Mouse (Mus musculus): ENCODE results near the gene Tpt1. TPM values are rescaled to one million over a fixed set of nuclear protein-coding genes. Genes with fewer than 3 reads are reported as not detected.

Gene Tpt1
- polyA plus RNA-seq (2014; fragmentation: Nextera tagmentation; extraction: Ambion mirVana) = 1,151 and 1,339 TPM in 2 replicates

DNA sequence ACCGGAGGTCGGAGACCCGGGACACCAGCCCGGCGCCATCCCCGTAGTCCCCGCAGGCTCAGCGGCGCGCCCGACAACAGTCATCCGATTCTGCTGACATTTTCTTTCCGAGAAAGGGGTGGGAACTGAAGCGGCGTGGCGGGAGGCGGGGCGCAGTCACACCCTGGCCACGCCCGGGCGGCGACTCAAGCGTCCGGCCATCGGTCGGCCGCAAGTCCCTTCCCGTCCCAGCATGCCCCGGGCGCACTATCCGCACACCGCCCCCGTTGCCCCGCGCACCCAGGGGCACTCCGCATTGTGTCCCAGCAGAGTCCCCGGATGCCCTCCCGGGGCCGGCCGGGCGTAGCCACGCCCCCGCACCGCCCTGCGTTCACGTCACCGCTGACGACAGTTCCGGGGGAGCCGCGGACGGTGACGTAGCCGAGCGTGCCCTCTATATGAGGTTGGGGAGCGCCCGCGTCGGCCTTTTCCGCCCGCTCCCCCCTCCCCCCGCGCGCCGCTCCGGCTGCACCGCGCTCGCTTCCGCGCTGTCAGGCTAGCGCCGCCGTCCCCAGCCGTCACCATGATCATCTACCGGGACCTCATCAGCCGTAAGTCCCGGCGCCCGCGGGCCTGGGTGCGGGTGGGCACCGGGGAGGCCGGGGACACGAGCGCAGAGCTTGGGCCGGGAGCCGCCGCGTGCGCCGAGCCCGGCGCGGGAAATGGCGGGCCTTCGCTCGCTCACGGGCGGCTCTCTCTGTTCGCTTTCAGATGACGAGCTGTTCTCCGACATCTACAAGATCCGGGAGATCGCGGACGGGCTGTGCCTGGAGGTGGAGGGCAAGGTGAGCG lies at the start of gene Tpt1:
Tpt1 (plus strand) TSS at position 227 of the 831 bp plus-strand sequence.
- WGBS = under 1% methylated on average over 86 of the region's 108 CpGs
- ATAC-seq (ENCODE audit: low FRiP score, low TSS enrichment) = peak; percentile 98
- peaks cover 38% of the 10 kb centered on the region for H3K36me3 ChIP-seq (ENCODE audit: control insufficient read depth, insufficient read depth, low read length)
- H3K27me3 ChIP-seq (ENCODE audit: control insufficient read depth, insufficient read depth, low read length) = no peaks in the 10 kb centered on the region
- H3K4me1 ChIP-seq (ENCODE audit: control insufficient read depth, insufficient read depth, low read length) = peaks cover 11% of the 10 kb centered on the region; the same call in 1 of the 2 replicates
- H3K4me3 ChIP-seq (ENCODE audit: low read length) = peak within 1 kb of the TSS; percentile 88
- H3K4me2 ChIP-seq (replicated peaks; ENCODE audit: low read depth, low read length) = peak within 1 kb of the TSS; percentile 81
- H3K9me3 ChIP-seq (ENCODE audit: control insufficient read depth, low read length) = no peaks in the 10 kb centered on the region
- H3K27ac ChIP-seq (ENCODE audit: low read depth, low read length) = peak within 1 kb of the TSS; percentile 98
- H3K9ac ChIP-seq (ENCODE audit: low read depth, low read length) = peak within 1 kb of the TSS; percentile 96

DNA sequence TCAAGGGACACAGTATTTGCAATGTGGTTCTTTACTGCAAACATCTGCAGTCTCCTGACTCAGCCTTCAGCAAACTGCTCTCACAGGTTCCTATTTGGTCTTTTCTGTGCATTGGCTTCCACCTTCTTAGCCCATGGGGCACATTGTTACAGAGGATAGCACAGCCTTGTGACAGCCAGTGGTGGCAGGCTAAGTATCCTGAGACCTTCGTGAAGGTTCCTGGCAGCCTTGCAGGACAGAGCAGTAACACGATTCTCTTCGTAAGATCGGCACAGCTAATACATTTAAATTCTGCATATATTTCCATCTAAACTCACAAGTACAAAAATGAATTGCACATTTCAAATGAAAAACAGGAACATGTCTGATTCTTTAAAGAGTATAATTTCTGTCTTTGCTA lies 49.0 kb upstream of the Tpt1 start:
- no peaks in the 10 kb centered on the region for H3K4me1 ChIP-seq (ENCODE audit: control insufficient read depth, insufficient read depth, low read length)
- no peaks in the 10 kb centered on the region for H3K27me3 ChIP-seq (ENCODE audit: control insufficient read depth, insufficient read depth, low read length)
- no peaks in the 10 kb centered on the region for H3K36me3 ChIP-seq (ENCODE audit: control insufficient read depth, insufficient read depth, low read length)
- no peak overlapping the region for H3K4me3 ChIP-seq (ENCODE audit: low read length)
- no peak overlapping the region for H3K9ac ChIP-seq (ENCODE audit: low read depth, low read length)
- WGBS = 84% methylated on average over 4 of the region's 4 CpGs
- no peaks in the 10 kb centered on the region for H3K9me3 ChIP-seq (ENCODE audit: control insufficient read depth, low read length)
- no peak for ATAC-seq (ENCODE audit: low FRiP score, low TSS enrichment)
- no peak overlapping the region for H3K27ac ChIP-seq (ENCODE audit: low read depth, low read length)
- no peak overlapping the region for H3K4me2 ChIP-seq (replicated peaks; ENCODE audit: low read depth, low read length)

DNA sequence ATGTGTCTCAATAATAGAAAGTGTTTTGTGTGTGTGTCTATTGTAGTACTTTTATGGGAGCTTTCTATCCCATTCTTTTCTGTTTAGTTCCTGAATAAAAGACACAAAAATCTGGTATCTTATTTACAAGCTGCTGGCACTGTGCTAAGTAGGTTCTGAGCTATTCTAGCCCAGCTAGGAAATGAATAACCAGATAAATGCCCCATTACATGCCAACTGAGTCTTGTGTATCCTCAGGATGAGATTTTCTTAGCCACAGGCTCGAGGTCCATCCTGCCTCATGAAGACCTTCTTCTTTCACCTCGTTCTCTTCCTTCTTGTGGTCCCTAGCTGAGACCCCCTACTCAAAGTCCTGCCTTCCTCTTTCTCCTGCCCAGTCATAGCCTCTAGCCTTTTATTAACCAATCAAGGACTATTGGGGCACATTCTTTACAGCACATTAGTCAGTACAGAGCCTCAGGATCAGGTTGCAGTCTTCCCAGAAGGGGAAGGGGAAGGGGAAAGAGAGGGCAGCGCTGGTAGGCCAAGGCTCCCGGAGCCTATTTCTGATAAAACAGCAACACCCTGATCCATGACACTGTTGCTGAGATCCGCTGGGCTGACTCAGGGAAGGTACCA lies 47.0 kb upstream of the Tpt1 start:
- Histone ChIP-seq H3K36me3 (ENCODE audit: control insufficient read depth, insufficient read depth, low read length) (no peaks in the 10 kb centered on the region), H3K9ac (ENCODE audit: low read depth, low read length) (no peak overlapping the region), H3K27ac (ENCODE audit: low read depth, low read length) (no peak overlapping the region), H3K9me3 (ENCODE audit: control insufficient read depth, low read length) (no peaks in the 10 kb centered on the region), H3K4me1 (ENCODE audit: control insufficient read depth, insufficient read depth, low read length) (no peaks in the 10 kb centered on the region), H3K27me3 (ENCODE audit: control insufficient read depth, insufficient read depth, low read length) (no peaks in the 10 kb centered on the region), H3K4me2 (replicated peaks; ENCODE audit: low read depth, low read length) (no peak overlapping the region), H3K4me3 (ENCODE audit: low read length) (no peak overlapping the region)
- ATAC-seq (ENCODE audit: low FRiP score, low TSS enrichment) = 0 out of 2 replicates have a peak, but pooled peaks have one; percentile 66
- 26% methylated on average over 5 of the region's 5 CpGs for WGBS

DNA sequence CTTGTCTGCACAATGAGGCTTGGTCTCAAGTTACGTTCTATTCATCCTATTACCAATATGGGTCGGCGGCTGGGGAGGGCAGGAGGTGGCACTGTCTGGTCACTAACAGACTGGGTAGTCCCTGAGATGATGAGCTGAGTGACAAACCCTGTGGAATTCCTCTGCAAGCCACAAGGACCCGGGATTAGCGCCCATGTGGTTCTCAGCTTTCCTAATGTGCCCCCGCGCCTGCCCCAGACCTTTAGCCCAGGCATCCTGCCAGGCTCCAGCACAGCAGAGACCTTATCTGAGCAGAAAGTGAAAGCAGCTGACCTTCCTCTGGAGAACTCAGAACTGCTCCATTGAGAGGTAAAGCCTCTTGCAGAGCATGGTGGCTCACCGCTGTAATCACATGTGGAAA lies 37.1 kb upstream of the Tpt1 start:
- Histone ChIP-seq H3K9ac (ENCODE audit: low read depth, low read length) (no peak overlapping the region), H3K36me3 (ENCODE audit: control insufficient read depth, insufficient read depth, low read length) (no peaks in the 10 kb centered on the region), H3K4me2 (replicated peaks; ENCODE audit: low read depth, low read length) (no peak overlapping the region), H3K9me3 (ENCODE audit: control insufficient read depth, low read length) (no peaks in the 10 kb centered on the region), H3K4me3 (ENCODE audit: low read length) (no peak overlapping the region), H3K27ac (ENCODE audit: low read depth, low read length) (no peak overlapping the region), H3K4me1 (ENCODE audit: control insufficient read depth, insufficient read depth, low read length) (no peaks in the 10 kb centered on the region), H3K27me3 (ENCODE audit: control insufficient read depth, insufficient read depth, low read length) (no peaks in the 10 kb centered on the region)
- 65% methylated on average over 8 of the region's 8 CpGs for WGBS
- no peak for ATAC-seq (ENCODE audit: low FRiP score, low TSS enrichment)

DNA sequence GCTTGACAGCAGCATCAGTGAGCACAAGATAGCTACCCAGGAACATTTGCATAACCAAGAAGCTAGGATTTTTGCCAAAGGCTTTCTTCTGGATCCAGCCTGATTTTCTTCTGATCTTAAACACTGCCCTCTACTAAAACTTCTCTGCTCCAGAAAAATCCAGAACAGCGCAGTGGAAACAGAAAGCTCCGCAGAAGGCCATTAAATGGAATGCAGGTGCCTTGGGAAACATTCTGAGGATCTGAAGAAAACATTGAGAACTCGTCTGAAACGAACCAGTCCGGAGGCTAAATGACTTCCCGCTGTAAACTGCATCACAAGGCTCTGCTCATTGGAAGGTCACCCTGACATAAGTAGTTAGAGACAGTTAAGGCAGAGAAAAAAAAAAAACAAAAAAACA lies 35.0 kb upstream of the Tpt1 start:
- Histone ChIP-seq H3K4me2 (replicated peaks; ENCODE audit: low read depth, low read length) (no peak overlapping the region), H3K4me1 (ENCODE audit: control insufficient read depth, insufficient read depth, low read length) (no peaks in the 10 kb centered on the region), H3K9me3 (ENCODE audit: control insufficient read depth, low read length) (no peaks in the 10 kb centered on the region), H3K27ac (ENCODE audit: low read depth, low read length) (no peak overlapping the region), H3K36me3 (ENCODE audit: control insufficient read depth, insufficient read depth, low read length) (no peaks in the 10 kb centered on the region), H3K4me3 (ENCODE audit: low read length) (no peak overlapping the region), H3K27me3 (ENCODE audit: control insufficient read depth, insufficient read depth, low read length) (no peaks in the 10 kb centered on the region), H3K9ac (ENCODE audit: low read depth, low read length) (no peak overlapping the region)
- no peak for ATAC-seq (ENCODE audit: low FRiP score, low TSS enrichment)
- WGBS = 73% methylated on average over 6 of the region's 6 CpGs

DNA sequence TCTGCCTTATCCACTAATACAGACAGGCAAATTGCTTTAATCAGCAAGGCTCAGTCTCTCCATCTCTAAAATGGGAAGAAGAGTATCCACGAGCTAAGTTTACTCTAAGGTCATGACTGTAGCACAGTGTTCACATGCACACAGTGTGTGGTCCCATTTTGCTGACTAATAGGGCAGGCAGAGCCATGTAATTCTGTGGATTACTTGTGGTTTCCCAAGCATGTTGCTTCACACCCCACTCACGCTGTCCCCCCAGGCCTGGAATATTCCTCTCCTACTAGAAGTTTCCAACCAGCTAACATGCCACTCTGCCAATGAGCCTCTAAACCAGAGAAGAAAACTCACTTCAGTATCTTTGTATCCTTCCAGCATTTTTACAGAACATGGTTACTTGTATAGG lies 26.4 kb upstream of the Tpt1 start:
- no peak for ATAC-seq (ENCODE audit: low FRiP score, low TSS enrichment)
- Histone ChIP-seq H3K4me3 (ENCODE audit: low read length) (no peak overlapping the region), H3K36me3 (ENCODE audit: control insufficient read depth, insufficient read depth, low read length) (no peaks in the 10 kb centered on the region), H3K4me1 (ENCODE audit: control insufficient read depth, insufficient read depth, low read length) (no peaks in the 10 kb centered on the region), H3K9ac (ENCODE audit: low read depth, low read length) (no peak overlapping the region), H3K27ac (ENCODE audit: low read depth, low read length) (no peak overlapping the region), H3K27me3 (ENCODE audit: control insufficient read depth, insufficient read depth, low read length) (no peaks in the 10 kb centered on the region), H3K4me2 (replicated peaks; ENCODE audit: low read depth, low read length) (no peak overlapping the region), H3K9me3 (ENCODE audit: control insufficient read depth, low read length) (no peaks in the 10 kb centered on the region)
- 87% methylated on average over 2 of the region's 2 CpGs for WGBS

DNA sequence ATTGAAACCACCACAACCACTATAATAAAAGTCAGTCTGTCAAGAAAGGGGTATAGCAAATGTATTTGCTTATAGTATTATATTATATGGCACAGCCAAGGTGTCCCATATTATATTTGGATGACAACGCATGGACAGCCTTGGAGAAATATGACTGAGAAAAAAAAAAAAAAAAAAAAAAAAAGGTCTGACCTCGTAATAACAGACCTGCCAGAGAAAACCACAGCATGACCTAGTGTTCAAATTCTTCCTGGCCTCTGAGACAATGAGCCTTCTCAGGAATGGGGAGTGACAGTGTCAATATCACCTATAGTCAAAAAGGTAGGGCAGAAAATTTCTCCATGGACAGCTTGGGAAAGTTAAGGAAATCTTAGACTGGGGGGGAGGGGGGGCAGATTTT lies 25.6 kb upstream of the Tpt1 start:
- Histone ChIP-seq H3K27me3 (ENCODE audit: control insufficient read depth, insufficient read depth, low read length) (no peaks in the 10 kb centered on the region), H3K4me2 (replicated peaks; ENCODE audit: low read depth, low read length) (no peak overlapping the region), H3K9ac (ENCODE audit: low read depth, low read length) (no peak overlapping the region), H3K27ac (ENCODE audit: low read depth, low read length) (no peak overlapping the region), H3K4me1 (ENCODE audit: control insufficient read depth, insufficient read depth, low read length) (no peaks in the 10 kb centered on the region), H3K4me3 (ENCODE audit: low read length) (no peak overlapping the region), H3K9me3 (ENCODE audit: control insufficient read depth, low read length) (no peaks in the 10 kb centered on the region), H3K36me3 (ENCODE audit: control insufficient read depth, insufficient read depth, low read length) (no peaks in the 10 kb centered on the region)
- ATAC-seq (ENCODE audit: low FRiP score, low TSS enrichment) = no peak
- 80% methylated on average over 2 of the region's 2 CpGs for WGBS

DNA sequence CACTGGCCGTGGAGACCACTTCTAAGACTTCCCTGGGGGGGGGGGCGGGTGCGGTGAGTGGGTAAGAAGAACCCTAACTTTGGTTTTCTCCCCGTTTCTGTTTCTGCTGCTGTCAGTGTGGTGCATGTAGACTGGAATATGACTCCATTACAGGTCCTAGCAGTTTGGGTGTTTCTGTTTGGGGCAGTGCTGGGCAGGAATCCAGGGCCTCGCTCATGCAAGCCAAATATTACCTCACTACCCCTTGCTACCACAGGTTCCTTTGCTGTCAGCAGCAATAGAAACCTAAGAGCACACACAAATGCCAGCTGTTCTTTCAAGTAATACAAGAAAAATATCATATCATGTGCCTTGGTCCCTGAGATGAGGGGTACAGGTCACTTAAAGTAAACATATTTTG lies 24.9 kb upstream of the Tpt1 start:
- H3K27me3 ChIP-seq (ENCODE audit: control insufficient read depth, insufficient read depth, low read length) = no peaks in the 10 kb centered on the region
- H3K4me1 ChIP-seq (ENCODE audit: control insufficient read depth, insufficient read depth, low read length) = no peaks in the 10 kb centered on the region
- H3K4me2 ChIP-seq (replicated peaks; ENCODE audit: low read depth, low read length) = no peak overlapping the region
- H3K4me3 ChIP-seq (ENCODE audit: low read length) = no peak overlapping the region
- no peaks in the 10 kb centered on the region for H3K36me3 ChIP-seq (ENCODE audit: control insufficient read depth, insufficient read depth, low read length)
- 78% methylated on average over 5 of the region's 5 CpGs for WGBS
- no peak for ATAC-seq (ENCODE audit: low FRiP score, low TSS enrichment)
- H3K27ac ChIP-seq (ENCODE audit: low read depth, low read length) = no peak overlapping the region
- H3K9ac ChIP-seq (ENCODE audit: low read depth, low read length) = no peak overlapping the region
- H3K9me3 ChIP-seq (ENCODE audit: control insufficient read depth, low read length) = no peaks in the 10 kb centered on the region

DNA sequence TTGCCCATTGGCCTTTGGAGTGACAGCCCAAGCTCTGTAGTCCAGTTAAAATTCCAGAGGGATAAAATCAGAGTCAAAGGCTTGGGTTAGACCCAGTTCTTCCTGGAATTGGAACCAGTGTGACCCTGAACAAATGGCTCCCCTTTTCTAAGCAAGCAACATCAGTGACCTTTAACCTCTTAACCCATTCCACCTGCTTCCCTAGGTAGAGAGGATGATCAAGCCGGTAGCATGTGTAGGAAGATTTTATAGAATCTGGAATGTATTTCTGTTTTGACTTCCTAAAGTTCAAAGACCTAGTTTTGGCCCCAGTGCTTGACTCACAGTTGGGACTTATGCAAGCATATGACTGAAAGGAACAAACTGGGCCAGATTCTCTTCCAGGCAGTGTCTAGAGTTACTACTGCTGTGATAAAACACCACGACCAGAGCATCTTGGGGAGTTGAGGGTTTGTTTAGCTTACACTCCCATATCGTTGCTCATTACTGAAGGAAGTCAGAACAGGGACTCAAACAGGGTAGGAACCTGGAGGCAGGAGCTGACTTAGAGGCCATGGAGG lies 18.0 kb upstream of the Tpt1 start:
- ATAC-seq (ENCODE audit: low FRiP score, low TSS enrichment) = no peak
- 38% methylated on average over 3 of the region's 3 CpGs for WGBS
- H3K27ac ChIP-seq (ENCODE audit: low read depth, low read length) = no peak overlapping the region
- H3K9ac ChIP-seq (ENCODE audit: low read depth, low read length) = no peak overlapping the region
- no peaks in the 10 kb centered on the region for H3K27me3 ChIP-seq (ENCODE audit: control insufficient read depth, insufficient read depth, low read length)
- peaks cover 6% of the 10 kb centered on the region; the same call in 1 of the 2 replicates for H3K4me1 ChIP-seq (ENCODE audit: control insufficient read depth, insufficient read depth, low read length)
- no peak overlapping the region for H3K4me3 ChIP-seq (ENCODE audit: low read length)
- H3K9me3 ChIP-seq (ENCODE audit: control insufficient read depth, low read length) = no peaks in the 10 kb centered on the region
- H3K36me3 ChIP-seq (ENCODE audit: control insufficient read depth, insufficient read depth, low read length) = no peaks in the 10 kb centered on the region
- no peak overlapping the region for H3K4me2 ChIP-seq (replicated peaks; ENCODE audit: low read depth, low read length)

All from kidney, embryonic 14.5 days (tissue).